Mouse (Mus musculus): ENCODE results near the gene Otulinl. TPM values are rescaled to one million over a fixed set of nuclear protein-coding genes. Genes with fewer than 3 reads are reported as not detected.

The Otulinl gene
- polyA plus RNA-seq, 1 experiment = 3.1 TPM

GRCm38 (mm10) chr15:27693235-27693634, 11.9 kb upstream of the Otulinl start:
- Histone ChIP-seq H3K27me3 (ENCODE audit: control insufficient read depth, insufficient read depth, low read length) (no peaks in the 10 kb centered on the region), H3K36me3 (ENCODE audit: control insufficient read depth, insufficient read depth, low read length) (no peaks in the 10 kb centered on the region), H3K4me1 (ENCODE audit: control insufficient read depth, insufficient read depth, low read length) (no peaks in the 10 kb centered on the region), H3K4me3 (ENCODE audit: control insufficient read depth, low read depth, low read length) (no peak overlapping the region), H3K27ac (ENCODE audit: control insufficient read depth, insufficient read depth, low read depth, low read length) (no peak overlapping the region)
- TF ChIP-seq CTCF (IDR thresholded peaks at IDR 0.05; ENCODE audit: control insufficient read depth, insufficient read depth, insufficient replicate concordance, low read depth, low read length) = no peak
- TF ChIP-seq POLR2A (IDR thresholded peaks at IDR 0.05; ENCODE audit: control insufficient read depth, low read depth, low read length) = no peak

GRCm38 (mm10) chr15:27692161-27692560, 10.8 kb upstream of the Otulinl start:
- H3K4me1 ChIP-seq (ENCODE audit: control insufficient read depth, insufficient read depth, low read length) = no peaks in the 10 kb centered on the region
- H3K27me3 ChIP-seq (ENCODE audit: control insufficient read depth, insufficient read depth, low read length) = no peaks in the 10 kb centered on the region
- no peak overlapping the region for H3K4me3 ChIP-seq (ENCODE audit: control insufficient read depth, low read depth, low read length)
- H3K27ac ChIP-seq (ENCODE audit: control insufficient read depth, insufficient read depth, low read depth, low read length) = no peak overlapping the region
- TF ChIP-seq POLR2A (IDR thresholded peaks at IDR 0.05; ENCODE audit: control insufficient read depth, low read depth, low read length) (no peak), CTCF (IDR thresholded peaks at IDR 0.05; ENCODE audit: control insufficient read depth, insufficient read depth, insufficient replicate concordance, low read depth, low read length) (no peak)
- no peaks in the 10 kb centered on the region for H3K36me3 ChIP-seq (ENCODE audit: control insufficient read depth, insufficient read depth, low read length)

GRCm38 (mm10) chr15:27691213-27691612, 9.8 kb upstream of the Otulinl start:
- no peaks in the 10 kb centered on the region for H3K36me3 ChIP-seq (ENCODE audit: control insufficient read depth, insufficient read depth, low read length)
- no peaks in the 10 kb centered on the region for H3K4me1 ChIP-seq (ENCODE audit: control insufficient read depth, insufficient read depth, low read length)
- TF ChIP-seq POLR2A (IDR thresholded peaks at IDR 0.05; ENCODE audit: control insufficient read depth, low read depth, low read length) (no peak), CTCF (IDR thresholded peaks at IDR 0.05; ENCODE audit: control insufficient read depth, insufficient read depth, insufficient replicate concordance, low read depth, low read length) (no peak)
- H3K27ac ChIP-seq (ENCODE audit: control insufficient read depth, insufficient read depth, low read depth, low read length) = no peak overlapping the region
- no peak overlapping the region for H3K4me3 ChIP-seq (ENCODE audit: control insufficient read depth, low read depth, low read length)
- no peaks in the 10 kb centered on the region for H3K27me3 ChIP-seq (ENCODE audit: control insufficient read depth, insufficient read depth, low read length)

- Histone ChIP-seq H3K27me3 (ENCODE audit: control insufficient read depth, insufficient read depth, low read length) (no peaks in the 10 kb centered on the region), H3K4me3 (ENCODE audit: control insufficient read depth, low read depth, low read length) (no peak overlapping the region), H3K4me1 (ENCODE audit: control insufficient read depth, insufficient read depth, low read length) (no peaks in the 10 kb centered on the region), H3K27ac (ENCODE audit: control insufficient read depth, insufficient read depth, low read depth, low read length) (no peak overlapping the region), H3K36me3 (ENCODE audit: control insufficient read depth, insufficient read depth, low read length) (no peaks in the 10 kb centered on the region)
- no peak for TF ChIP-seq CTCF (IDR thresholded peaks at IDR 0.05; ENCODE audit: control insufficient read depth, insufficient read depth, insufficient replicate concordance, low read depth, low read length)
- TF ChIP-seq POLR2A (IDR thresholded peaks at IDR 0.05; ENCODE audit: control insufficient read depth, low read depth, low read length) = no peak
These were observed 6.8 kb upstream of the Otulinl start for GRCm38 (mm10) chr15:27688041-27688651.

GRCm38 (mm10) chr15:27684813-27685212, 3.4 kb upstream of the Otulinl start:
- Histone ChIP-seq H3K36me3 (ENCODE audit: control insufficient read depth, insufficient read depth, low read length) (no peaks in the 10 kb centered on the region), H3K27me3 (ENCODE audit: control insufficient read depth, insufficient read depth, low read length) (no peaks in the 10 kb centered on the region), H3K27ac (ENCODE audit: control insufficient read depth, insufficient read depth, low read depth, low read length) (no peak overlapping the region), H3K4me1 (ENCODE audit: control insufficient read depth, insufficient read depth, low read length) (peaks cover 3% of the 10 kb centered on the region), H3K4me3 (ENCODE audit: control insufficient read depth, low read depth, low read length) (no peak overlapping the region)
- no peak for TF ChIP-seq POLR2A (IDR thresholded peaks at IDR 0.05; ENCODE audit: control insufficient read depth, low read depth, low read length)
- no peak for TF ChIP-seq CTCF (IDR thresholded peaks at IDR 0.05; ENCODE audit: control insufficient read depth, insufficient read depth, insufficient replicate concordance, low read depth, low read length)

- TF ChIP-seq CTCF (IDR thresholded peaks at IDR 0.05; ENCODE audit: control insufficient read depth, insufficient read depth, insufficient replicate concordance, low read depth, low read length) (no peak), POLR2A (IDR thresholded peaks at IDR 0.05; ENCODE audit: control insufficient read depth, low read depth, low read length) (no peak)
- H3K36me3 ChIP-seq (ENCODE audit: control insufficient read depth, insufficient read depth, low read length) = no peaks in the 10 kb centered on the region
- no peak overlapping the region for H3K4me3 ChIP-seq (ENCODE audit: control insufficient read depth, low read depth, low read length)
- H3K27me3 ChIP-seq (ENCODE audit: control insufficient read depth, insufficient read depth, low read length) = no peaks in the 10 kb centered on the region
- no peak overlapping the region for H3K27ac ChIP-seq (ENCODE audit: control insufficient read depth, insufficient read depth, low read depth, low read length)
- peaks cover 3% of the 10 kb centered on the region for H3K4me1 ChIP-seq (ENCODE audit: control insufficient read depth, insufficient read depth, low read length)
These were observed 1.8 kb upstream of the Otulinl start for GRCm38 (mm10) chr15:27683206-27683605.

GRCm38 (mm10) chr15:27682619-27683018, 1.2 kb upstream of the Otulinl start:
- H3K36me3 ChIP-seq (ENCODE audit: control insufficient read depth, insufficient read depth, low read length) = no peaks in the 10 kb centered on the region
- no peak overlapping the region for H3K27ac ChIP-seq (ENCODE audit: control insufficient read depth, insufficient read depth, low read depth, low read length)
- peaks cover 3% of the 10 kb centered on the region for H3K4me1 ChIP-seq (ENCODE audit: control insufficient read depth, insufficient read depth, low read length)
- no peak for TF ChIP-seq POLR2A (IDR thresholded peaks at IDR 0.05; ENCODE audit: control insufficient read depth, low read depth, low read length)
- H3K27me3 ChIP-seq (ENCODE audit: control insufficient read depth, insufficient read depth, low read length) = no peaks in the 10 kb centered on the region
- H3K4me3 ChIP-seq (ENCODE audit: control insufficient read depth, low read depth, low read length) = no peak overlapping the region

GRCm38 (mm10) chr15:27680997-27681396, 382 bp downstream of the Otulinl start:
- Histone ChIP-seq H3K36me3 (ENCODE audit: control insufficient read depth, insufficient read depth, low read length) (no peaks in the 10 kb centered on the region), H3K27me3 (ENCODE audit: control insufficient read depth, insufficient read depth, low read length) (no peaks in the 10 kb centered on the region), H3K4me1 (ENCODE audit: control insufficient read depth, insufficient read depth, low read length) (peaks cover 3% of the 10 kb centered on the region), H3K4me3 (ENCODE audit: control insufficient read depth, low read depth, low read length) (peak overlapping the region; percentile 82), H3K27ac (ENCODE audit: control insufficient read depth, insufficient read depth, low read depth, low read length) (no peak overlapping the region)
- TF ChIP-seq POLR2A (IDR thresholded peaks at IDR 0.05; ENCODE audit: control insufficient read depth, low read depth, low read length) = no peak
